Mouse (Mus musculus) C2C12 (cell line): ENCODE data around the gene Auts2.

Source experiments
- CEBPB ChIP-seq: IDR thresholded peaks from one replicate; pipeline ENCODE4 v1.6.1; 2011; ENCODE audit warnings: low read depth, mild to moderate bottlenecking, control low read depth, moderate library complexity
- CTCF ChIP-seq: IDR thresholded peaks from one replicate; pipeline ENCODE4 v1.5.1; 2011; ENCODE audit not compliant: control insufficient read depth, insufficient read depth, insufficient read length
- FOSL1 ChIP-seq: IDR thresholded peaks from one replicate; pipeline ENCODE4 v1.8.0; 2011; ENCODE audit warnings: mild to moderate bottlenecking, low read length; ENCODE audit not compliant: poor library complexity, insufficient read depth, severe bottlenecking
- MAX ChIP-seq: IDR thresholded peaks from one replicate; pipeline ENCODE4 v1.6.1; 2011; ENCODE audit warnings: mild to moderate bottlenecking, control low read depth
- MYOD1 ChIP-seq: IDR thresholded peaks from one replicate; pipeline ENCODE4 v1.6.1; 2011; ENCODE audit warnings: low read depth; ENCODE audit not compliant: control insufficient read depth, insufficient read length
- MYOG ChIP-seq: IDR thresholded peaks from one replicate; pipeline ENCODE4 v1.6.1; 2011; ENCODE audit not compliant: control insufficient read depth, insufficient read length; ENCODE audit errors: extremely low read depth
- USF1 ChIP-seq: IDR thresholded peaks from one replicate; pipeline ENCODE4 v1.6.1; 2011; ENCODE audit warnings: low read depth, mild to moderate bottlenecking, control low read depth, moderate library complexity

DNA sequence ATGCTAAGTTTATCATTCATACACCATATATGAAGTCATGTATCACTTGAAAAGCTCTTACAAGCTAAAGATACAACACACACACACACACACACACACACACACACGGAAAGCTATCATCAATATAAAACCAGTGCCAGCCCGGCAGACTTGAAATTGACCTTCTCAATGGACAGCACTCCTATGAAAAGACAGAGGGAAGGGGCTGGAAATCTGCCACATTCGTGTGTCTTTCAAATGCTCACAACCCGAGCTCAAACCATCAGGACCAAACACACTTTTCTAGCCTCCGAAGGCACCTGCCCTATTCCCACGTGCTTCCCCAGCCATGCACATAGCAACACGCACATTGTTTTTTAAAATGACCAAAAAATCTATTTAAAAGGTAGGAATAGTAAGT lies 308.7 kb downstream of the Auts2 start:
- no peak for TF ChIP-seq CTCF
- no peak for TF ChIP-seq MAX
- no peak for TF ChIP-seq MYOG
- no peak for TF ChIP-seq FOSL1
- TF ChIP-seq USF1 = no peak
- no peak for TF ChIP-seq CEBPB
- TF ChIP-seq MYOD1 = no peak
